Mouse (Mus musculus): ENCODE measurements around the gene Hgf. TPM values are rescaled to one million over a fixed set of nuclear protein-coding genes. Genes with fewer than 3 reads are reported as not detected.

The Hgf gene
- polyA plus RNA-seq, 1 experiment from 2014 or later = 16.9 TPM

GRCm38 (mm10) chr5:16601463-16601862 is 48.2 kb downstream of the Hgf start:
- 88% methylated on average over 1 of the region's 1 CpGs for WGBS

GRCm38 (mm10) chr5:16632996-16633395 is 79.7 kb downstream of the Hgf start:
- Histone ChIP-seq H3K36me3 (no peaks in the 10 kb centered on the region), H3K4me3 (no peak overlapping the region), H3K4me1 (no peaks in the 10 kb centered on the region), H3K27ac (no peak overlapping the region), H3K27me3 (ENCODE audit: low read depth, poor library complexity, severe bottlenecking) (no peaks in the 10 kb centered on the region), H3K9me3 (replicated peaks) (no peaks in the 10 kb centered on the region)
- no peak for DNase-seq (ENCODE audit: low spot score)
- 88% methylated on average over 1 of the region's 1 CpGs for WGBS

More at GRCm38 (mm10) chr5:16601463-16601862, 48.2 kb downstream of the Hgf start:
- peaks cover 14% of the 10 kb centered on the region for H3K36me3 ChIP-seq
- no peak overlapping the region for H3K4me3 ChIP-seq
- no peaks in the 10 kb centered on the region for H3K9me3 ChIP-seq (replicated peaks)
- H3K4me1 ChIP-seq = no peaks in the 10 kb centered on the region
- no peaks in the 10 kb centered on the region for H3K27me3 ChIP-seq (ENCODE audit: low read depth, poor library complexity, severe bottlenecking)
- no peak for DNase-seq (ENCODE audit: low spot score)
- H3K27ac ChIP-seq = no peak overlapping the region

- Histone ChIP-seq H3K9me3 (replicated peaks) (no peaks in the 10 kb centered on the region), H3K4me3 (no peak overlapping the region)
- WGBS = 36% methylated on average over 7 of the region's 7 CpGs
Measured at GRCm38 (mm10) chr5:16646417-16646816, 93.1 kb downstream of the Hgf start.

GRCm38 (mm10) chr5:16647701-16648100 is 94.4 kb downstream of the Hgf start:
- Histone ChIP-seq H3K9me3 (replicated peaks) (no peaks in the 10 kb centered on the region), H3K27me3 (ENCODE audit: low read depth, poor library complexity, severe bottlenecking) (no peaks in the 10 kb centered on the region), H3K4me3 (no peak overlapping the region), H3K4me1 (no peaks in the 10 kb centered on the region), H3K36me3 (no peaks in the 10 kb centered on the region), H3K27ac (no peak overlapping the region)
- DNase-seq (ENCODE audit: low spot score) = no peak

More at GRCm38 (mm10) chr5:16646417-16646816, 93.1 kb downstream of the Hgf start:
- Histone ChIP-seq H3K27ac (no peak overlapping the region), H3K4me1 (no peaks in the 10 kb centered on the region), H3K36me3 (no peaks in the 10 kb centered on the region), H3K27me3 (ENCODE audit: low read depth, poor library complexity, severe bottlenecking) (no peaks in the 10 kb centered on the region)
- no peak for DNase-seq (ENCODE audit: low spot score)

- 92% methylated on average over 1 of the region's 1 CpGs for WGBS
- DNase-seq (ENCODE audit: low spot score) = no peak
- H3K4me3 ChIP-seq = no peak overlapping the region
- H3K27me3 ChIP-seq (ENCODE audit: low read depth, poor library complexity, severe bottlenecking) = no peaks in the 10 kb centered on the region
- no peaks in the 10 kb centered on the region for H3K9me3 ChIP-seq (replicated peaks)
- H3K4me1 ChIP-seq = no peaks in the 10 kb centered on the region
- no peak overlapping the region for H3K27ac ChIP-seq
- no peaks in the 10 kb centered on the region for H3K36me3 ChIP-seq
Measured at GRCm38 (mm10) chr5:16650240-16650639, 96.9 kb downstream of the Hgf start.

- DNase-seq (ENCODE audit: low spot score) = no peak
- Histone ChIP-seq H3K4me3 (no peak overlapping the region), H3K36me3 (no peaks in the 10 kb centered on the region), H3K4me1 (no peaks in the 10 kb centered on the region), H3K9me3 (replicated peaks) (no peaks in the 10 kb centered on the region), H3K27ac (no peak overlapping the region), H3K27me3 (ENCODE audit: low read depth, poor library complexity, severe bottlenecking) (no peaks in the 10 kb centered on the region)
- 34% methylated on average over 7 of the region's 7 CpGs for WGBS
Measured at GRCm38 (mm10) chr5:16654022-16654421, 100.7 kb downstream of the Hgf start.

Other genes with a start within 250 kb of the Hgf start
- gene Gm28710, start 238.3 kb downstream of the Hgf start, polyA plus RNA-seq (2016; fragmentation: Nextera tagmentation; extraction: Ambion mirVana) = not detected in 2 replicates

All from limb, embryonic 10.5 days (tissue).